Mouse (Mus musculus) MEL (cell line): ENCODE data around the gene Gm10401. TPM values are rescaled to one million over a fixed set of nuclear protein-coding genes. Genes with fewer than 3 reads are reported as not detected.

Experiments used
- DNase-seq: peaks from one replicate; pipeline ENCODE4 v3.0.0; 2011; ENCODE audit warnings: low read depth, low spot score
- H3K27ac ChIP-seq: 2 replicates; pipeline ENCODE4 v1.5.1; 2012; ENCODE audit warnings: low read depth, mild to moderate bottlenecking, control low read depth, low read length, moderate library complexity; ENCODE audit not compliant: control insufficient read depth
- H3K27me3 ChIP-seq, 2 experiments: fragments of 150-350 bp in 1 of 2; sonication (generic) in 1 of 2; 2 replicates each; pipeline ENCODE4 v1.6.1; 2012; ENCODE audit warnings: low read length in 2 of 2, mild to moderate bottlenecking in 2 of 2, improper control_type of control experiment in 1 of 2, moderate library complexity in 1 of 2; ENCODE audit not compliant: insufficient read depth in 2 of 2, control insufficient read depth in 1 of 2
- H3K36me3 ChIP-seq, 2 experiments: 2 replicates each; pipeline ENCODE4 v1.6.1; 2012 to 2014; ENCODE audit warnings: low read length in 2 of 2, improper control_type of control experiment in 1 of 2, inconsistent platforms in 1 of 2, mild to moderate bottlenecking in 1 of 2; ENCODE audit not compliant: insufficient read depth in 2 of 2, control insufficient read depth in 1 of 2
- H3K4me1 ChIP-seq, 2 experiments: fragments of 150-350 bp in 1 of 2; sonication (generic) in 1 of 2; 2 replicates each; pipeline ENCODE4 v1.6.1; 2012; ENCODE audit warnings: low read length in 2 of 2, improper control_type of control experiment in 1 of 2, mild to moderate bottlenecking in 1 of 2; ENCODE audit not compliant: insufficient read depth in 2 of 2, control insufficient read depth in 1 of 2
- H3K4me3 ChIP-seq, 2 experiments: fragments of 150-350 bp in 1 of 2; sonication (generic) in 1 of 2; 2 replicates each; pipeline ENCODE4 v1.5.1; 2012; ENCODE audit warnings: low read depth in 2 of 2, low read length in 2 of 2, mild to moderate bottlenecking in 2 of 2, moderate library complexity in 2 of 2, control low read depth in 1 of 2, improper control_type of control experiment in 1 of 2; ENCODE audit not compliant: control insufficient read depth in 1 of 2, insufficient read depth in 1 of 2
- H3K79me2 ChIP-seq: 2 replicates; pipeline ENCODE4 v1.6.1; 2012; ENCODE audit warnings: mild to moderate bottlenecking, low read length, moderate library complexity; ENCODE audit not compliant: control insufficient read depth, poor library complexity, insufficient read depth
- H3K9ac ChIP-seq: 2 replicates; pipeline ENCODE4 v1.6.1; 2012; ENCODE audit warnings: low read depth, mild to moderate bottlenecking, control low read depth, low read length, moderate library complexity; ENCODE audit not compliant: control insufficient read depth, poor library complexity, severe bottlenecking
- H3K9me3 ChIP-seq: fragments of 150-350 bp; sonication (generic); replicated peaks from 2 replicates; pipeline ENCODE4 v1.6.1; 2012; ENCODE audit warnings: mild to moderate bottlenecking, low read length, improper control_type of control experiment, moderate library complexity; ENCODE audit not compliant: insufficient read depth
- E2F4 ChIP-seq: IDR thresholded peaks from 2 replicates; pipeline ENCODE4 v1.6.1; 2011; ENCODE audit warnings: low read depth, low read length, improper control_type of control experiment, borderline replicate concordance
- ELF1 ChIP-seq: IDR thresholded peaks from 2 replicates; pipeline ENCODE4 v1.6.1; 2014; ENCODE audit warnings: low read depth, mild to moderate bottlenecking, inconsistent platforms, low read length, improper control_type of control experiment, moderate library complexity
- EP300 ChIP-seq, 2 experiments: IDR thresholded peaks; 2 replicates each; pipeline ENCODE4 v1.6.1; 2011; ENCODE audit warnings: improper control_type of control experiment in 2 of 2, low read length in 2 of 2, low read depth in 1 of 2, mild to moderate bottlenecking in 1 of 2
- ETS1 ChIP-seq: IDR thresholded peaks from 2 replicates; pipeline ENCODE4 v1.6.1; 2012; ENCODE audit warnings: low read depth, mild to moderate bottlenecking, inconsistent platforms, low read length, improper control_type of control experiment, moderate library complexity
- GABPA ChIP-seq: IDR thresholded peaks from 2 replicates; pipeline ENCODE4 v1.6.1; 2012; ENCODE audit warnings: low read depth, mild to moderate bottlenecking, inconsistent platforms, low read length, improper control_type of control experiment, moderate library complexity
- GATA1 ChIP-seq: IDR thresholded peaks from 2 replicates; pipeline ENCODE4 v1.6.1; 2011; ENCODE audit warnings: low read depth, low read length, improper control_type of control experiment
- HCFC1 ChIP-seq: IDR thresholded peaks from 2 replicates; pipeline ENCODE4 v1.6.1; 2012; ENCODE audit warnings: low read depth, mild to moderate bottlenecking, inconsistent platforms, low read length, improper control_type of control experiment, moderate library complexity
- MAX ChIP-seq: IDR thresholded peaks from 2 replicates; pipeline ENCODE4 v1.6.1; 2011; ENCODE audit warnings: low read length, improper control_type of control experiment
- MAZ ChIP-seq: IDR thresholded peaks from 2 replicates; pipeline ENCODE4 v1.6.1; 2012; ENCODE audit warnings: low read depth, mild to moderate bottlenecking, inconsistent platforms, low read length, improper control_type of control experiment
- MEF2A ChIP-seq: IDR thresholded peaks from 2 replicates; pipeline ENCODE4 v1.6.1; 2014; ENCODE audit warnings: low read depth, mild to moderate bottlenecking, inconsistent platforms, low read length, improper control_type of control experiment; ENCODE audit not compliant: poor library complexity, insufficient replicate concordance, severe bottlenecking; ENCODE audit errors: extremely low read depth
- MXI1 ChIP-seq: IDR thresholded peaks from 2 replicates; pipeline ENCODE4 v1.6.1; 2011; ENCODE audit warnings: mild to moderate bottlenecking, low read depth, low read length, improper control_type of control experiment
- MYB ChIP-seq: IDR thresholded peaks from 2 replicates; pipeline ENCODE4 v1.6.1; 2011; ENCODE audit warnings: mild to moderate bottlenecking, low read depth, low read length, improper control_type of control experiment
- NELFE ChIP-seq: IDR thresholded peaks from 2 replicates; pipeline ENCODE4 v1.6.1; 2011; ENCODE audit warnings: low read depth, low read length, improper control_type of control experiment
- NRF1 ChIP-seq: IDR thresholded peaks from 2 replicates; pipeline ENCODE4 v1.6.1; 2014; ENCODE audit warnings: low read depth, mild to moderate bottlenecking, inconsistent platforms, low read length, improper control_type of control experiment, moderate library complexity; ENCODE audit not compliant: poor library complexity, insufficient read depth, severe bottlenecking
- POLR2AphosphoS2 ChIP-seq: IDR thresholded peaks from 2 replicates; pipeline ENCODE4 v1.6.1; 2011; ENCODE audit warnings: low read length, improper control_type of control experiment
- POLR2AphosphoS5 ChIP-seq: IDR thresholded peaks from 2 replicates; pipeline ENCODE4 v1.6.1; 2012; ENCODE audit warnings: low read depth, borderline replicate concordance, mild to moderate bottlenecking, inconsistent platforms, low read length, moderate library complexity, mixed read lengths
- RAD21 ChIP-seq: IDR thresholded peaks from 2 replicates; pipeline ENCODE4 v1.6.1; 2011; ENCODE audit warnings: mild to moderate bottlenecking, low read depth, low read length, improper control_type of control experiment
- RCOR1 ChIP-seq: IDR thresholded peaks from 2 replicates; pipeline ENCODE4 v1.6.1; 2012; ENCODE audit warnings: low read depth, mild to moderate bottlenecking, inconsistent platforms, low read length, improper control_type of control experiment
- TAL1 ChIP-seq: IDR thresholded peaks from 2 replicates; pipeline ENCODE4 v1.6.1; 2012; ENCODE audit warnings: mild to moderate bottlenecking, inconsistent platforms, low read length, moderate library complexity, mixed read lengths
- TBP ChIP-seq: IDR thresholded peaks from 2 replicates; pipeline ENCODE4 v1.8.0; 2011; ENCODE audit warnings: low read depth, low read length, improper control_type of control experiment
- USF1 ChIP-seq: IDR thresholded peaks from 2 replicates; pipeline ENCODE4 v1.6.1; 2014; ENCODE audit warnings: low read depth, mild to moderate bottlenecking, inconsistent platforms, low read length, improper control_type of control experiment, moderate library complexity
- ZKSCAN1 ChIP-seq: IDR thresholded peaks from 2 replicates; pipeline ENCODE4 v1.6.1; 2012; ENCODE audit warnings: low read depth, mild to moderate bottlenecking, inconsistent platforms, low read length, improper control_type of control experiment, moderate library complexity
- ZMIZ1 ChIP-seq: IDR thresholded peaks from 2 replicates; pipeline ENCODE4 v1.6.1; 2012; ENCODE audit warnings: low read depth, mild to moderate bottlenecking, inconsistent platforms, low read length, improper control_type of control experiment, moderate library complexity
- ZNF384 ChIP-seq: IDR thresholded peaks from 2 replicates; pipeline ENCODE4 v1.6.1; 2012; ENCODE audit warnings: low read depth, mild to moderate bottlenecking, inconsistent platforms, low read length, improper control_type of control experiment
- polyA plus RNA-seq, 2 experiments: library from polyadenylated mRNA; stranded (reverse) in 1 of 2; unstranded in 1 of 2; fragments of >175 nt in 1 of 2; fragments of >200 nt in 1 of 2; gene quantifications; 2 replicates each; pipeline versions ENCODE4 v1.2.1 to v1.2.4; 2012; ENCODE audit warnings: low replicate concordance in 2 of 2, low read depth in 1 of 2; ENCODE audit not compliant: insufficient read length in 2 of 2, insufficient read depth in 1 of 2, missing spikeins in 1 of 2
- total RNA-seq: library from RNA; depleted of rRNA; stranded (reverse); fragments of 300-350 nt; gene quantifications from 2 replicates; pipeline ENCODE4 v1.2.3, GENCODE M21; 2012

The Gm10401 gene
- total and polyA plus RNA-seq, 3 experiments, result 0.56 to 3.5 TPM; not detected in 1

GRCm38 (mm10) chr5:115053791-115054396, 44.2 kb downstream of the Gm10401 start:
- Histone ChIP-seq H3K4me1 (peaks cover 29 to 51% of the 10 kb centered on the region in 2 experiments), H3K9ac (no peak overlapping the region), H3K27me3 (no peaks in the 10 kb centered on the region), H3K9me3 (no peaks in the 10 kb centered on the region), H3K36me3 (peaks cover 0 to 51% of the 10 kb centered on the region in 2 experiments; a peak in 2 of 4 replicates), H3K79me2 (peaks cover 51% of the 10 kb centered on the region), H3K4me3 (no peak overlapping the region), H3K27ac (no peak overlapping the region)
- DNase-seq, result no peak
- TF ChIP-seq TAL1, result no peak
- TF ChIP-seq ELF1, result no peak
- TF ChIP-seq NELFE, result no peak
- TF ChIP-seq MAZ, result no peak
- TF ChIP-seq GATA1, result no peak
- TF ChIP-seq ETS1, result no peak

GRCm38 (mm10) chr5:115052546-115052945, 45.5 kb downstream of the Gm10401 start:
- Histone ChIP-seq H3K27me3 (no peaks in the 10 kb centered on the region), H3K9me3 (no peaks in the 10 kb centered on the region), H3K79me2 (peaks cover 59% of the 10 kb centered on the region), H3K27ac (no peak overlapping the region), H3K36me3 (peaks cover 0 to 39% of the 10 kb centered on the region in 2 experiments; a peak in 2 of 4 replicates), H3K4me3 (no peak overlapping the region), H3K4me1 (peaks cover 23 to 41% of the 10 kb centered on the region in 2 experiments), H3K9ac (no peak overlapping the region)
- no peak for DNase-seq
- TF ChIP-seq HCFC1 (no peak), NRF1 (no peak), ETS1 (no peak), ZMIZ1 (no peak), ZNF384 (no peak), E2F4 (no peak)

- TF ChIP-seq ZMIZ1, result no peak
- TF ChIP-seq TBP, result no peak
- TF ChIP-seq MYB, result no peak
- TF ChIP-seq NRF1, result no peak
- TF ChIP-seq MEF2A, result no peak
- TF ChIP-seq RCOR1, result no peak
- no peak for TF ChIP-seq GABPA
- no peak for TF ChIP-seq ZKSCAN1
- no peak for TF ChIP-seq EP300 (IDR thresholded peaks at IDR 0.05; ENCODE audit: low read depth in 1 of 2, low read length in 2 of 2)
- no peak for TF ChIP-seq USF1
- no peak for TF ChIP-seq POLR2AphosphoS2
- no peak for TF ChIP-seq ETS1
- no peak for TF ChIP-seq MAX
- no peak for TF ChIP-seq RAD21
- no peak for TF ChIP-seq MAZ
- TF ChIP-seq POLR2AphosphoS5, result no peak
- no peak for TF ChIP-seq MXI1
- Histone ChIP-seq H3K27me3 (no peaks in the 10 kb centered on the region), H3K9me3 (no peaks in the 10 kb centered on the region), H3K36me3 (peaks cover 0 to 25% of the 10 kb centered on the region in 2 experiments; a peak in 2 of 4 replicates), H3K79me2 (peaks cover 59% of the 10 kb centered on the region), H3K9ac (no peak overlapping the region), H3K4me3 (no peak overlapping the region), H3K27ac (no peak overlapping the region), H3K4me1 (peaks cover 15 to 29% of the 10 kb centered on the region in 2 experiments)
- DNase-seq, result no peak
Observed at GRCm38 (mm10) chr5:115050776-115051175, 47.3 kb downstream of the Gm10401 start.
